Mouse (Mus musculus) E14TG2a.4 (cell line): ENCODE measurements around the gene Taok3.

Experiments
- H3K27me3 ChIP-seq: 2 replicates; pipeline ENCODE4 v1.6.1; 2014; ENCODE audit warnings: low read length, control low read depth; ENCODE audit not compliant: insufficient read depth
- H3K36me3 ChIP-seq: 2 replicates; pipeline ENCODE4 v1.6.1; 2014; ENCODE audit warnings: low read length, control low read depth; ENCODE audit not compliant: insufficient read depth
- H3K4me1 ChIP-seq: replicated peaks from 2 replicates; pipeline ENCODE4 v1.6.1; 2014; ENCODE audit warnings: low read depth, low read length, control low read depth
- H3K4me3 ChIP-seq: replicated peaks from 2 replicates; pipeline ENCODE4 v1.5.1; 2014; ENCODE audit warnings: mild to moderate bottlenecking, low read length
- H3K9me3 ChIP-seq: 2 replicates; pipeline ENCODE4 v1.6.1; 2014; ENCODE audit warnings: low read length, control low read depth
- CTCF ChIP-seq: conservative IDR thresholded peaks from 2 replicates; pipeline ENCODE4 v1.5.1; 2014; ENCODE audit warnings: low read length
- NANOG ChIP-seq: IDR thresholded peaks from 2 replicates; pipeline ENCODE4 v1.6.1; 2014; ENCODE audit warnings: borderline replicate concordance, low read length, mixed read lengths
- POU5F1 ChIP-seq: IDR thresholded peaks from 2 replicates; pipeline ENCODE4 v1.6.1; 2014; ENCODE audit warnings: low read length, borderline replicate concordance

Gene Taok3

GRCm38 (mm10) chr5:117146165-117146564 lies 26.2 kb downstream of the Taok3 start:
- H3K4me1 ChIP-seq, result peaks cover 21% of the 10 kb centered on the region
- no peak for TF ChIP-seq CTCF
- TF ChIP-seq POU5F1, result no peak
- no peak for TF ChIP-seq NANOG
- no peaks in the 10 kb centered on the region for H3K36me3 ChIP-seq
- H3K9me3 ChIP-seq, result 0 out of 2 replicates have a peak, but pooled peaks cover 4% of the 10 kb centered on the region
- no peak overlapping the region for H3K4me3 ChIP-seq
- no peaks in the 10 kb centered on the region for H3K27me3 ChIP-seq

- TF ChIP-seq CTCF (peak; percentile 46), POU5F1 (no peak)
- Histone ChIP-seq H3K4me1 (peaks cover 21% of the 10 kb centered on the region), H3K36me3 (no peaks in the 10 kb centered on the region), H3K9me3 (0 out of 2 replicates have a peak, but pooled peaks cover 4% of the 10 kb centered on the region), H3K27me3 (no peaks in the 10 kb centered on the region), H3K4me3 (no peak overlapping the region)
Observed at GRCm38 (mm10) chr5:117147187-117148095, 27.5 kb downstream of the Taok3 start.

- peaks cover 19% of the 10 kb centered on the region for H3K4me1 ChIP-seq
- TF ChIP-seq NANOG, result no peak
- no peak for TF ChIP-seq POU5F1
- TF ChIP-seq CTCF, result no peak
- H3K36me3 ChIP-seq, result no peaks in the 10 kb centered on the region
- H3K27me3 ChIP-seq, result no peaks in the 10 kb centered on the region
- no peak overlapping the region for H3K4me3 ChIP-seq
- H3K9me3 ChIP-seq, result 0 out of 2 replicates have a peak, but pooled peaks cover 4% of the 10 kb centered on the region
Observed at GRCm38 (mm10) chr5:117149054-117149942, 29.4 kb downstream of the Taok3 start.

- Histone ChIP-seq H3K36me3 (no peaks in the 10 kb centered on the region), H3K27me3 (no peaks in the 10 kb centered on the region), H3K4me3 (no peak overlapping the region), H3K9me3 (0 out of 2 replicates have a peak, but pooled peaks cover 4% of the 10 kb centered on the region), H3K4me1 (peaks cover 11% of the 10 kb centered on the region)
- TF ChIP-seq CTCF (no peak), NANOG (no peak), POU5F1 (no peak)
Observed at GRCm38 (mm10) chr5:117150068-117150467, 30.1 kb downstream of the Taok3 start.

GRCm38 (mm10) chr5:117152944-117153343 lies 33.0 kb downstream of the Taok3 start:
- no peaks in the 10 kb centered on the region for H3K9me3 ChIP-seq
- no peak for TF ChIP-seq POU5F1
- TF ChIP-seq CTCF, result peak; percentile 25
- H3K4me3 ChIP-seq, result no peak overlapping the region

GRCm38 (mm10) chr5:117153527-117154091 lies 33.7 kb downstream of the Taok3 start:
- Histone ChIP-seq H3K4me1 (peaks cover 9% of the 10 kb centered on the region), H3K36me3 (0 out of 2 replicates have a peak, but pooled peaks cover 5% of the 10 kb centered on the region), H3K4me3 (no peak overlapping the region)

More at GRCm38 (mm10) chr5:117152944-117153343, 33.0 kb downstream of the Taok3 start:
- Histone ChIP-seq H3K4me1 (peaks cover 10% of the 10 kb centered on the region), H3K36me3 (0 out of 2 replicates have a peak, but pooled peaks cover 5% of the 10 kb centered on the region), H3K27me3 (no peaks in the 10 kb centered on the region)

GRCm38 (mm10) chr5:117158335-117159018 lies 38.5 kb downstream of the Taok3 start:
- Histone ChIP-seq H3K36me3 (0 out of 2 replicates have a peak, but pooled peaks cover 5% of the 10 kb centered on the region), H3K4me3 (no peak overlapping the region), H3K9me3 (no peaks in the 10 kb centered on the region), H3K27me3 (no peaks in the 10 kb centered on the region), H3K4me1 (peaks cover 27% of the 10 kb centered on the region)
- TF ChIP-seq POU5F1 (no peak), NANOG (no peak), CTCF (no peak)

More at GRCm38 (mm10) chr5:117153527-117154091, 33.7 kb downstream of the Taok3 start:
- no peaks in the 10 kb centered on the region for H3K27me3 ChIP-seq
- no peak for TF ChIP-seq NANOG
- TF ChIP-seq CTCF, result no peak
- no peak for TF ChIP-seq POU5F1
- H3K9me3 ChIP-seq, result no peaks in the 10 kb centered on the region
